Mouse (Mus musculus) kidney, adult 2 months (tissue): ENCODE measurements around the gene Rnaset2a. TPM values are rescaled to one million over a fixed set of nuclear protein-coding genes. Genes with fewer than 3 reads are reported as not detected.
A peak's percentile ranks its signal among the peaks of the same experiment; 100 is the strongest.
"Not testable (repeated sequence)": the region's sequence is repeated elsewhere in the genome, so short reads cannot be mapped to it uniquely, and the experiment has no call there.

Source experiments
- DNase-seq: peaks from one replicate; pipeline ENCODE4 v3.0.0; 2021
- H3K27ac ChIP-seq: fragments of 200-500 bp; 2 replicates; pipeline ENCODE4 v1.5.1; 2012; ENCODE audit warnings: low read depth, low read length, control low read depth, inconsistent platforms; ENCODE audit not compliant: insufficient read depth
- H3K27me3 ChIP-seq: fragments of 200-500 bp; replicated peaks from 2 replicates; pipeline ENCODE4 v1.6.1; 2012; ENCODE audit warnings: mild to moderate bottlenecking, moderate library complexity, low read length, inconsistent platforms; ENCODE audit not compliant: control insufficient read depth, insufficient read depth
- H3K36me3 ChIP-seq: fragments of 200-500 bp; 2 replicates; pipeline ENCODE4 v1.6.1; 2012; ENCODE audit warnings: mild to moderate bottlenecking, moderate library complexity, low read length, inconsistent platforms; ENCODE audit not compliant: control insufficient read depth, insufficient read depth
- H3K4me1 ChIP-seq: fragments of 200-500 bp; 2 replicates; pipeline ENCODE4 v1.6.1; 2011; ENCODE audit warnings: low read length; ENCODE audit not compliant: control insufficient read depth, insufficient read depth
- H3K4me3 ChIP-seq: fragments of 200-500 bp; 2 replicates; pipeline ENCODE4 v1.5.1; 2011; ENCODE audit warnings: mild to moderate bottlenecking, low read depth, low read length, control low read depth; ENCODE audit not compliant: insufficient read depth
- CTCF ChIP-seq: fragments of 200-500 bp; conservative IDR thresholded peaks from 2 replicates; pipeline ENCODE4 v1.5.1; 2011; ENCODE audit warnings: low read depth, mild to moderate bottlenecking, control low read depth, low read length, moderate library complexity, mixed read lengths; ENCODE audit not compliant: insufficient read depth, insufficient read length
- POLR2A ChIP-seq: fragments of 200-500 bp; IDR thresholded peaks from one replicate; pipeline ENCODE4 v1.6.1; 2011; ENCODE audit warnings: low read depth, low read length, control low read depth
- WGBS: fragments of 180-500 bp; shearing (Covaris S2); methylation state at CpG from one replicate; pipeline ENCODE4 v1.1.7; 2018; 5-methylcytosine and 5-hydroxymethylcytosine counted together
- polyA plus RNA-seq: library from polyadenylated mRNA; depleted of rRNA; stranded (reverse); fragments of >200 nt; gene quantifications from 2 replicates; pipeline ENCODE4 v1.2.3, GENCODE M21; 2012; rRNA removed

Gene Rnaset2a
- polyA plus RNA-seq = 90.6 and 121 TPM in 2 replicates

DNA sequence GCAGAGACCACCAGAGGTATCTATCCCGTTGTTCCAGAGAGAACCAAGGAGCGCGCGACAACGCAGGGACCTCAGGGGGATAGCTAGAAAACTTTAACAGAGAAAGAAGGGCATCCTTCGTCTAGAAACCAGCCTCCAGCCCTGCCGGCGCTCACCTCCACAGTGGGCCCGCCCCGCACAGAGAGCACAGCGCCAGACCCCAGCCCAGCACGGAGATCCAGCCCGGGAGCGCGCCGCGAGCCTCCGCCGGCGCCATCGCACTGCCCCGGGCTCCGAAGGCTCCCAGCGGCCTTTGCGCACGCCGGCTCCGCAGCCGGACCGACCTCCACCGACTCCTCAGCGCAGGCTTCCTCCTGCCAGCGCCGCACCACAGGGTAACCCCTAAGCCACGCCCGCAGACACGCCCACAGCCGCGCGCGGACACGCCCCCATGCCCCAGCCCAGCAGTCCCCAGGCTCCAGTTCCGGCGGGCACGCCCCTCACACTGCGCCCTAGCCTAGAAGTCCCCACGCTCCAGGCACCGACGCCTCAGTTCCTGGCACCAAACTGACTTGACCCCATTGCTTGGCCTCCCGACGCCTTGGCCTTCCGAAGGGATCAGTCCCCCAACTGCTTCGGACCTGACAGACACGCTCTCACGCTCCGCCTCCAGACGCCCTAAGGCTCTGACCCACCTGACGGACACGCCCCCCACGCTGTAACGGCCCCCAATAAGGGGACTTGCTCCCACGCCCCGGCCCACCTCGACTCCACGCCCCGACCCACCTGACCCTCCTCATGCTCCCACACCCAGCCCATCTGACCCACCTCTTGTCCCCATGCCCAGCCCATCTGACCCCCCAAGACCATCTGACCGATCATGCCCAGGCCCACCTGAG, at the start of gene Rnaset2a, which contains the start of gene Gm49673:
TSS of gene Rnaset2a (minus strand) at position 659 of the 878 bp plus-strand sequence.
TSS of gene Gm49673 (minus strand) at position 350 of the 878 bp plus-strand sequence.
- not testable (repeated sequence) for H3K4me1 ChIP-seq, H3K36me3 ChIP-seq, H3K27me3 ChIP-seq
- DNase-seq = peak; percentile 54
- peak within 1 kb of the TSS; percentile 61 for H3K4me3 ChIP-seq
- 1% methylated on average over 58 of the region's 67 CpGs for WGBS
- H3K27ac ChIP-seq = peak within 1 kb of the TSS; percentile 73; the same call in 1 of the 2 replicates

DNA sequence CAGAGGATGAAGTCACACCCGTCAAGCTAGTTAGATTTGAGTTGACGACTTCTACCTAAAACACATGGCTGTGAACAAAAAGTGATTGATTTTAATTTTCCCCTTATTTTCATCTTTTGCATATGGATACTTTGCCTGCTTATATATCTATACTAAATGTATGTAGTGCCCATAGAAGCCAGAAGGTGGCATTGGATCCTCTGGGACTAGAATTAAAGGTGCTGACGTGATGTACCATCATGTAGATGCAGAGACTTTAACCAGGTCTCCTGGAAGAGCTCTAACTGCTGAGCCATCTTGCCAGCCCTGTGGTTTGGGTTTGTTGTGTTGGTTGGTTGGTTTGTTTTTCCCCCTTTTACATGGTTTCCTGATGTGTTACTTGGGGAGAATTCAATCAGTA, 49.8 kb upstream of the Rnaset2a start:
- WGBS = 81% methylated on average over 3 of the region's 3 CpGs
- H3K4me1 ChIP-seq = no peaks in the 10 kb centered on the region
- H3K27me3 ChIP-seq = no peaks in the 10 kb centered on the region
- DNase-seq = no peak
- TF ChIP-seq CTCF = no peak
- no peak overlapping the region for H3K27ac ChIP-seq
- H3K36me3 ChIP-seq = peaks cover 4% of the 10 kb centered on the region
- H3K4me3 ChIP-seq = no peak overlapping the region

DNA sequence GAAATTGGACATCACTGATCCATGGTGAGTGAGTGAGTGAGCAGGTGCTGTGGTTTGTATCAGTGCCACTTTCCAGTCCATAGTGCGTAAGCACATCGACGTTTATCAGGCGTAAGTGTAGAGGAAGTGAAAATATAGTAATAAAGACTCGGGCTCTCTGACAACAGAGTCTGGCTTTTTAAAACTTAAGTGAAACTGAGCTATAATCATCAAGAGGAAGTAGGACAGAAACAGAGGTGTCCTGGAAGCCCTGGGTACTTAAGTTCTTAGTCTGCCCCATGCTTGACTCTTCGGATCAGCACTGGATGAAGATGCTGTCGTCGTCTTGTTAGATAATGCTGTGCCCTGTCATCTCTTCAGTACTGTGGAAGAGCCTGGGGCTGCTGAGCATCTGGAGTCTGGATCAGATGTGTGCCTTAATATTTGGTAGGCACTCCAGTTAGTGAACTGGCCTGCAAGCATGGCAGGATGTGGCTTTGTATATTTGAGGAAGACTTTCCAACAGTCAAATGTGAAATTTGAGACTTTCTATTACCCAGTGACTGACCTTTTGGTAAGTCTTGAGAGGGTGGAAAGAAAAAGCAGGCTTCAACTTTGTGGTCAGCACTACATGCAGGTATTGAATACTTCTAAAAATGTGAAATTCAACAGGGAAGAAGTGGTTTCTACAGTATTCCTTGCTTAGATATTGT, 47.9 kb upstream of the Rnaset2a start:
- TF ChIP-seq CTCF (no peak), POLR2A (no peak)
- Histone ChIP-seq H3K36me3 (peaks cover 8% of the 10 kb centered on the region), H3K4me3 (no peak overlapping the region), H3K4me1 (no peaks in the 10 kb centered on the region), H3K27ac (no peak overlapping the region), H3K27me3 (no peaks in the 10 kb centered on the region)
- WGBS = 89% methylated on average over 8 of the region's 8 CpGs
- no peak for DNase-seq

DNA sequence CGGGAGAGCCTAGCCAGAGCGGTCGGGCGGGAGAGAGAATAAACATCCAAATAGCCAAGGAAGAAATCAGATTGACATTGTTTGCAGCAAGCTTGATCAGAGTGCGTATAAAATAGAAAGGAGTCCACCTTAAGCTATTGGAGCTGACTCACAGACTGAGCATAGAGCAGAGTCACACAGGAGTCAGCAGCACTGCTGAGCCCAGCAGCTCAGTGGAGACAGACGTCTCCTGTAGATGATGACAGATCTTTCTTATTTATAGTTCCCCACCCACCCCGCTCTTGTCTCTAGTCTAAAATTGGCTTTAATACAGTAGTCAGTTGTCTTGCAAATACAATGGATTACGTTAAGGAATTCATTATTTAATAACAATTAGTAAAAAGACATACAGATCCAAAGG, 45.8 kb upstream of the Rnaset2a start:
- Histone ChIP-seq H3K4me1 (no peaks in the 10 kb centered on the region), H3K27me3 (no peaks in the 10 kb centered on the region), H3K36me3 (peaks cover 10% of the 10 kb centered on the region), H3K4me3 (no peak overlapping the region), H3K27ac (no peak overlapping the region)
- DNase-seq = no peak
- TF ChIP-seq CTCF (no peak), POLR2A (no peak)
- WGBS = 75% methylated on average over 8 of the region's 8 CpGs

DNA sequence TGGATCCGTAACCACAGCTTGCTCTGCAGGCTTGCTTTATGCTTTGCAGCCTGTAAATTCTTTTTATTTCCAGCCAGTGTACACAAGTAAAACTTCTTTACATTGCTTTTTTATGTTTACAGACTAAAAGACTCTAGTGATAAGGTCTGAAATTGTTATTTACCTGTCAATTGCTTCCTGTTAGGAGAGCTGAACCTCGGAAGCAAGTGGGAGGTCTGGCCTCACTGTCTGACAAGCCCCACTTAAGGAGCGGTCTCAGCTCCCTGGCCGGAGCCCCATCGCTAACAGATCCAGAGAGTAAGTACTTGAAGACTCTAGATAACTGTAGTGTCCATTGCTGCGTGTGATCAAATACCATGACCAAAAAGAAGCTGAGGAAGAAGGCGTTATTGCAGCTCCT, 36.3 kb upstream of the Rnaset2a start:
- no peak for TF ChIP-seq POLR2A
- no peaks in the 10 kb centered on the region for H3K27me3 ChIP-seq
- WGBS = 60% methylated on average over 7 of the region's 7 CpGs

DNA sequence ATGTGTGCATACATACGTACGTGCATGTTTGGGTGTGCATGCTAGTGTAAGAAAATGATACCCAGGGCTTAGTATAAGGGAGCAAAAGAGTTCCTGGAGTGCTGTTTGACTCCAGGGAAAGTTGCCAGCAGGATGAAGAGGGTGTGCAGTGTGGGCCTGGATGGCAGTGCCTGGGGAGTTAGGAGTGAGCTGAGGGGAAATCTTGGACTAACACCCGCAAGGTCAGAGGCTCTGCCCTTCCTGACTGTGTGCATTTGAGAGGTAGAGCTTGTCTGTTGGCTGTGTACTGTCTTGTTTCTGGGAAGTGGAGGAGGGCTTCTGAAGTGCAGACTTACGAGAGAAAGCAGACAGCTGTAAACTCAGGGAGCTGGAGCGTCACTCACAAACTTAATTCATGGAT, 35.9 kb upstream of the Rnaset2a start:
- Histone ChIP-seq H3K27ac (no peak overlapping the region), H3K36me3 (no peaks in the 10 kb centered on the region; the same call in none of the 2 replicates), H3K4me3 (no peak overlapping the region)

More for the DNA sequence above, 36.3 kb upstream of the Rnaset2a start:
- Histone ChIP-seq H3K4me3 (no peak overlapping the region), H3K27ac (no peak overlapping the region), H3K4me1 (no peaks in the 10 kb centered on the region), H3K36me3 (no peaks in the 10 kb centered on the region; the same call in none of the 2 replicates)
- no peak for DNase-seq

DNA sequence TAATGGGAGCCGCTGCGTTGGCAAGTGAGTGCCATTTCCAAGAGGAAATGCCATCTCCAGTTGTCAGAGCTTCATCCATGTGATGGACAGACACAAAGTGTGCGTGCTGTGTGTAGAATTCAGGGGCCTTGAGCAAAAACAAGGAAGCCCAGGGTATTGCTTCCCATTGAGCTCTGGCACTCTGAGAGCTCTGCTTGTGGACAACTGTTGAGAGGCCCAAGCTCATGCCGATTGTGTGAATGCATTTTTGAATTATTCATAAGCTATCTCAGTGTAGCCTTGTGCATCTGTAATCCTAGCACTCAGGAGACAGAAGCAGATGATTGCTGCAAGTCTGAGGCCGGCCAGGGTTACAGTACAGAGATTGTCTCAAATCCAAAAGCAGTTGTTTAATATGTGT, 29.2 kb upstream of the Rnaset2a start:
- Histone ChIP-seq H3K27me3 (no peaks in the 10 kb centered on the region), H3K4me3 (no peak overlapping the region), H3K36me3 (peaks cover 11% of the 10 kb centered on the region), H3K4me1 (no peaks in the 10 kb centered on the region), H3K27ac (no peak overlapping the region)
- TF ChIP-seq POLR2A = no peak
- TF ChIP-seq CTCF = no peak
- 84% methylated on average over 5 of the region's 5 CpGs for WGBS
- DNase-seq = no peak

More for the DNA sequence above, 35.9 kb upstream of the Rnaset2a start:
- 66% methylated on average over 5 of the region's 5 CpGs for WGBS
- Histone ChIP-seq H3K4me1 (no peaks in the 10 kb centered on the region), H3K27me3 (no peaks in the 10 kb centered on the region)
- TF ChIP-seq CTCF (no peak), POLR2A (no peak)
- no peak for DNase-seq
